Mouse (Mus musculus) lung, postnatal 14 days (tissue): ENCODE measurements around the gene Tbx6.

Source experiments
- DNase-seq: peaks from one replicate; pipeline ENCODE4 v3.0.0; 2021

Tbx6 gene

DNA sequence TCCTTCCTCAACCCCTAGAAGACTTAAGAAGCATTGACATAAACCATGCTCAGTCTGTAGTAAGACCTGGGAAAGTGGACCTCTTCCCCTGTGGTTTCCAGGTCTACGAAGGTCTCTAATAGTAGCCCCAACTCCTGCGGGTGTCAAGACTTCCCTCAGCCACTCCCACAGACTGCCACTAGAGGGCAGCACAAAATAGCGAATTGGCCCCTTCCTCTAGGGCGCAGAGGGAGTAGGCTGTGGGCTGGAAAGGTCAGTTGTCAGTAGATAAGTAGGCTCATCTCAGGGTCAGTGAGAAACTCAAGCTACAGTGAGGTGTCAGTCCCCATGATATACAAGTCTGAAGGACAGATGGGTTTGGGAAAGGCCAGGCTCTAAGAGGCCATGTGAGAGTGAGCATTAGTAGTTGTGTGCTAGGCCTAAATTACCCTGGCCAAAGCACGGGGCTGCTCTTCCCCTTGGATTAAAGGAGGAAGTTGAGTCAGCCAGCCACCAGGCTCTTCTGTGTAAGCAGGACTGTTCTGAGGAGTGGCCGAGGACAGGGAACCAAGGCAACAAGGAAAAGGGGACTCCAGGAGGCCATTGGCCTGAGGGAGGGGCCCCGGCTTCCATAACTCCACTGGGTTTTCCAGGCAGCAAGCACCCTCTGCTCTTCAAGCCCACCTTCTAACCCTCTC lies 40.7 kb downstream of the Tbx6 start:
- peak; percentile 89 for DNase-seq

DNA sequence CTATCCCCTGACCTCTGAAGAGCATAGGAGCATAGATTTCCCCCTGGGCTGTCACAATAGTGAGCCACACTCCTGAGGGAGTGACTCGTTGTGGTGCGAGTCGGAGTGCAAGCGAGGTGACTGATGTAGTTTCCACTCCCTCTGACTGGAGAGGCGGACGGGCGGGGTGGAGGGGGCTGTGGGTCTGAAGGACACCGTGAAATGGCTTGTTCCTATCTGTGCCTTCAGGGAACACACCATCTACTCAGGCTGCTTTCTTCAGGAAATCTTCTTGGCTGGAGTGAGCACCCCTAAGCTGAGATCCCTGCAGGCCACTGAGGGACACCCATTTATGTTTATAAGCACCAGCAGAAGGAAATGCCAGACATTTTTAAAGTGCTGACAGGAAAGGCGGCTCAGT lies 41.5 kb downstream of the Tbx6 start:
- DNase-seq: no peak

DNA sequence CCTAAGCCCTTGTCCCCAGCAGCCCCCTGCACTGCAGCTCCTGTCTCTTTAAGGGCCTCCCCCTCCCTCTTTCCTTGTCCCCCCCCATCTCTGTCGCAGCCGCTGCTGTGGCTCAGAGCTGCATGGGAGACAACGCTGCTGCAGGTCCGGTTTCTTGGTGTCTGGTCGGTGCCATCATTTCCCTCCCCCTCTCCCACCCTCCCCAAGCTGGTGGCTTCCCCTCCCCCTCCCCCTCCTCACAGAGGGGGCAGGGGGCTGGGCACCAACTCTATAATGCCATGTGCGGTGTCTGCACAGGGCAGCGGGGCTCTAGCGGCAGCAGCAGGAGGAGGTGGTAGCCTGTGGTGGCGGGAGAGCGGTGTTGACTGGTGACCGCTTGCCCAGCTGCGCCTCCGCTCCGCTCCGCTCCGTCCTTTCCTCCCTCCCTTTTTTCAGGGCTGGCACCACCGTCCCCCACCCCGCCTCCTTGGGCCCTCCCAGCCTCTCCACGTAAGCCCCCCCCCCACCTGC lies 42.0 kb downstream of the Tbx6 start:
- no peak for DNase-seq

DNA sequence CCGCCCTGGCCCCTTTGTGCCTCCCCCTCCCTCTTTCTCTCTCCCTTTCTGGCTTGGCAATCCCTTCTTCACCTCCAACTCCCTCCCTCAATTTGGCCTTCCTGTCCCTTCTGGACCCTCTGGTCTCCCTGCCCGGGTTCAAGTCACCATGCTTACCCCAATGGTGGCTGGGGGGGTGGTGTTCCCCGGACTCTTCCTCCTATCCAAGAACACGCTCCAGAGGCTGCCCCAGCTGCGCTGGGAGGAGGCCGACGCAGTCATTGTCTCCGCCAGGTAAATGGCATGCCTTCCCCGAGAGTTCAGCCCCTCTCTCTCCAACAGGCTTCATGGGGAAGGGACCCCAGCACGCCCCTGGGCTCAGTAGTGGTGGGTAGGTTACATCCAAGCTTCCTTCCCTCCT lies 42.7 kb downstream of the Tbx6 start:
- DNase-seq: no peak

DNA sequence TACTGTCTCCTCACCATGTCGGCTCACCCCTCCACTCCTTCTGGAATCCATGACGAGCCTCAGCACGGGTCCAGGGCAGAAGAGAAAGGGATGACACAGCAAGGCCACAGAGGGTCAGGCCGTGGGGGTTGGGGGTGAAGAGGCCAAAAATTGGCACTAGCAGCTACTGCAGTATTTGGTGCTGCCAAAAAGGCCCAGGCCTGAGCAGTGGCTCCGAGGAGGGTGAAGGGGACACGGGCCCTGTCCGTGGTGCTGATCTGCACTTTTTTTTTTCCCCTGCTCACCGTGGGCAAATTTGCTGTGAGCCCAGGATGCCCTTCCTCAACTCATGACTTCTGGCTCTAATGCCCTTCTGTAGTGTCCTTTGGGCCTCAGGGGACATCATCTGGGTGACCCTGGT lies 44.1 kb downstream of the Tbx6 start:
- DNase-seq: no peak

DNA sequence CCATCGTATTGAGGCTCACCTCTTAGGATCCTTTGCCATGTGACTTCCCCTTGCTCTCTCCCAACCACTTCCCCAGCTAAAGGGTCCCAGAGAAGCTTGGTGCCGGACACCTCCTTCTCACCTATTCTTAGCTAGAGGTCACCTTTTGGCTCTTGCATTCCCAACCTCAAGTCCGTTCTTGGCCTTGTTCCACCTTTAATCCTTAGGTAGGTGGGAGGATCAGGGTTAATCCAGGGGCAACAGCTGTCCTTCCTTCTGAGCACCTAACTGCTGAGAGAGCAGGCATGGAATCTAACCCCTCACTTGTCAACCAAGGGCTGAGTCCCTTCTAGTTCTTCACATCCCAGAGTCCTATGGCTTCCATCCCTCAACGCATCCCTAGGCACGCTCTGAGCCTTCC lies 44.7 kb downstream of the Tbx6 start:
- DNase-seq: no peak

DNA sequence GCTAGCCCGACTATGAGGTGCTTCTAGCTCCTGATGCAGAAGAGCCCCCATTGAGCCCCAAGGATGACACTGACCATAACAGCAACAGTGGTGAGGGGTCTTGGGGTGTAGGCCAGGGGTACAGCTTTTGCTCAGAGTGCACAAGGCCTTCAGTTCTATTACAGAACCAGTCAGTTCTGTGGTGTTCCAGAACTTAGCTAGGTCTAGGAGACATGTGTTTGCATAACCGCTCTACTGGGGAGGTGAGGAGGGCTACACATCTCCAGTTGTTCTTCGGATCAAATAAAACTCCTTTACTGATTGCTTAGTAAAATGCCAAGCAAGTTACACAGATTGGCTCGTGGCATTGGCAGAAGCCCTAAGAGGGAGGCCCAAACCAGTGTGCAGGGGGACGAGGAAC lies 50.3 kb downstream of the Tbx6 start, which contains the start of gene 4930451I11Rik:
Gene 4930451I11Rik (minus strand): TSS at position 101 of the 400 bp plus-strand sequence.
- DNase-seq: no peak

DNA sequence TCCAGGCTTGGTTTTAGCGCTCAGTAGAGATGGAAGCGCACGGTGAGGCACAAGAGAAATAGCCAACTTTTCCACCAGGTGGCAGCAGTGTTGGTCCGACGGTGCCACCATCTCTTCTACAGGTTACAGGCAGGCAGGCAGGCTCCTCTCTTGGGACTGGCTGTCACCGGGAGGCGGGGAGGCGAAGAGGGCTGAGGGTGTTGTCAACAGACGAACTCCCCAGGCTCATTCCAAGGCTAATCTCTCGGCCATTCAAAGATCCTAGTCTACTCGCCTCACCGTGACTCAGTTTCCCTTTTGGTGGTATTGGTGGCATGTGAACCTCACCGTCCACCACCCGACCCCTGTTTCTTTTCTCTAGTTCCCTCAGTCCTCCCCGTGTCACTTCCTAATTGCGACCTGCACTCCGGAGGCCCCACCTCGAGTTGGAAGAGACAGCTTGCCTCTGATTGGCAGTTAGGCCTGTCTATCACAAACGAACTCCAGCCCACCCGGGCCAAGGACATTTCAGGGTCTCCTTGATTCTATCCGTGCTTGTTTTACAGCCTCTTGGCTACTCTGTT lies 50.8 kb downstream of the Tbx6 start:
- DNase-seq: peak; percentile 86

DNA sequence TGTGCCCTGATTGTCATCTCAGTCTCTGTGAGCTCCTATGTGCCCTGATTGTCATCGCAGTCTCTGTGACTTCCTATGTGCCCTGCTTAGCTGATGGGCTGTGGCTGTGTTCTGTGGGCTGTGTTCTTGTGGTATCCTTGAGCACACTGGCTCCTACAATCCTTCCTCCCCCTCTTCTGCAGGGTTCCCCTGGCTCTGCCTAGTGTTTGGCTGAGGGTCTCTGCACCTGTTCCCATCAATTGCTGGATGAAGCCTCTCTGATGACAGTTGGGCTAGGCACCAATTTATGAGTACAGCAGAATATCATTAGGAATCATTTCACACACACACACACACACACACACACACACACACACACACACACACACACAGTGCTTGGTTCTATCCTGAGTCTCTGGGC lies 52.0 kb downstream of the Tbx6 start:
- no peak for DNase-seq
